Comparison of ENCODE assay signal across 14 mouse cellular contexts in genomic region chr5:45230097-45230496, GRCm38 (mm10).
A peak's percentile ranks its signal among the peaks of the same experiment; 100 is the strongest.
DNase-seq lines count a peak whose midpoint lies in the region.
"Had no signal": no experiment of that assay in that cellular context is flagged by ENCODE, and none has a peak within 500 bp of the region (broad histone marks: within the 10 kb centered on the region; RNA-seq: fewer than 3 reads in every experiment).

No protein-coding gene starts in this region.

- intact Hi-C loops in left cerebral cortex, postnatal 36 days (cut with DNase I): loop anchor here (5.0 kb wide), 1 partner anchor 353 kb away; no protein-coding TSS in a partner anchor

- peak; percentile 21 to 55 for DNase-seq in frontal cortex, postnatal 36 days (ENCODE audit: low spot score in 2 of 2)
- DNase-seq in frontal cortex, postnatal 14 days (ENCODE audit: low spot score in 2 of 2): no peak
- DNase-seq in left cerebral cortex, adult 18-20 months (ENCODE audit: low spot score in 2 of 2): peak; percentile 19 to 22
- no peak for DNase-seq in left cerebral cortex, postnatal 36 days (ENCODE audit: low spot score in 2 of 2)
- DNase-seq in right cerebral cortex, postnatal 36 days (ENCODE audit: low spot score in 2 of 2): peak; percentile 18 to 32
- no peak for DNase-seq in right cerebral cortex, postnatal 25 days
- DNase-seq in retina, postnatal 1 day: no peak
- DNase-seq: adrenal gland, postnatal 25 days; cerebellum, adult 11 months; cerebellum, adult 8-10 months; cerebellum, postnatal 14 days; embryo, embryonic 11 days; gastrocnemius, postnatal 14 days; heart, postnatal 36 days had no signal

Comparison
In these comparisons a context has a peak if more than half of its experiments do, and no peak if none do; other contexts are left out.
1. DNase-seq: peak in frontal cortex, postnatal 36 days (2 of 2), left cerebral cortex, adult 18-20 months (2 of 2) and right cerebral cortex, postnatal 36 days (2 of 2); none in frontal cortex, postnatal 14 days (0 of 2), left cerebral cortex, postnatal 36 days (0 of 2), right cerebral cortex, postnatal 25 days (single experiment) and retina, postnatal 1 day (single experiment).